7 mouse cellular contexts compared by ENCODE assay signal in the genomic region with DNA sequence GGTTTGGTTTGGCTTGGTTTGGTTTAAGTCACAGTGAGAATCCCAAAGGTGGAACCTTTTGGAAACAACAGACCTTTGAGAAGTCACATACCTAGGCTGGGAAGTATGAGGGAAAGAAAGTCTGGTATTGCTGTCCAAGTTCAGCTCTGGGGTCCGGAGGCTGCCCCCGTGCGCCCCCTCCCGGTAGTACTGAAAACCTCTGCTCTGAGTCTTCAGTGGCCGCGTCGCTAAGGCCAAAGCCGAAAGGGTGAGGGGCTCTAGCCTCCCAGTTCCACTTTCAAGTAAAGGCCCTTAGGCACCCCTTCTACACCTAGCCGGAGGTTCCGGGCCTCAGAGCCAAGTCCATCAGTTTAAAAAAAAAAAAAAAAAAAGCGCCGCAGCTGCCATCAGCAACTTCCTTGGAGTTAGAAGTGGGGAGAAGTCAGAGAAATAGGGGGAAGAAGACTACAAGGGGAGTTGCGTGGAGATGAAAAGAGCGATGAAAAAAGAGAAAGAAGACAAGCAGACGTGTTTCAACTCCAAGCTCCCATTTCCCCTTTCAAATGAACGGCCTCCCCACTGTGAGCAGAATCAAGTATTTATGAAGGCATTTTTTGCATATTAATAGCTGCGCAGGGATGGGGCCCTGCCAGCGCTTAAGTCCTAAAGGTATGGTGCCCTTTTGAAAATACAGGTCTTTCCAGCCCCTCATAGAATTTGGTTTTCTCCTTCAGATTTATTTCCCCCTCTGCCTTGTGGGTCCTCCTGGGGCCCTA.
DNase-seq lines count a peak whose midpoint lies in the region; ATAC-seq and TF ChIP-seq lines count a peak whose summit lies in the region.

No protein-coding gene starts in this region.

- H3K9me3 ChIP-seq in intestine, embryonic 16.5 days (ENCODE audit: control insufficient read depth, low read length) = no peaks in the 10 kb centered on the region
- no peaks in the 10 kb centered on the region for H3K9me3 ChIP-seq in limb, embryonic 15.5 days
- no peaks in the 10 kb centered on the region for H3K9me3 ChIP-seq in midbrain, embryonic 15.5 days

- H3K27me3 ChIP-seq in intestine, embryonic 16.5 days (replicated peaks; ENCODE audit: control insufficient read depth, insufficient read depth, low read length) = no peaks in the 10 kb centered on the region
- no peaks in the 10 kb centered on the region for H3K27me3 ChIP-seq in limb, embryonic 15.5 days
- H3K27me3 ChIP-seq in midbrain, embryonic 15.5 days (replicated peaks) = 0 out of 2 replicates have a peak, but pooled peaks cover 3% of the 10 kb centered on the region

- no peaks in the 10 kb centered on the region for H3K4me1 ChIP-seq in cortical plate, adult 2 months (ENCODE audit: control insufficient read depth, insufficient read depth, low read length)
- peaks cover 12% of the 10 kb centered on the region for H3K4me1 ChIP-seq in intestine, embryonic 16.5 days (ENCODE audit: control insufficient read depth, insufficient read depth, low read length)
- peaks cover 14% of the 10 kb centered on the region; the same call in 1 of the 2 replicates for H3K4me1 ChIP-seq in limb, embryonic 15.5 days
- peaks cover 13% of the 10 kb centered on the region; the same call in 1 of the 2 replicates for H3K4me1 ChIP-seq in midbrain, embryonic 15.5 days

- WGBS in intestine, embryonic 16.5 days = 21% methylated on average over 18 of the region's 18 CpGs
- 10% methylated on average over 18 of the region's 18 CpGs for whole genome bisulfite sequencing in limb, embryonic 15.5 days
- WGBS in midbrain, embryonic 15.5 days = 7% methylated on average over 18 of the region's 18 CpGs

- peak overlapping the region; percentile 31 for H3K9ac ChIP-seq in intestine, embryonic 16.5 days (ENCODE audit: low read depth, low read length)
- no peak overlapping the region for H3K9ac ChIP-seq in limb, embryonic 15.5 days
- no peak overlapping the region for H3K9ac ChIP-seq in midbrain, embryonic 15.5 days

- no peaks in the 10 kb centered on the region for H3K36me3 ChIP-seq in intestine, embryonic 16.5 days (ENCODE audit: control insufficient read depth, insufficient read depth, low read length)
- H3K36me3 ChIP-seq in limb, embryonic 15.5 days = no peaks in the 10 kb centered on the region
- no peaks in the 10 kb centered on the region for H3K36me3 ChIP-seq in midbrain, embryonic 15.5 days (replicated peaks)

- TF ChIP-seq CTCF in cortical plate, adult 2 months (IDR thresholded peaks at IDR 0.05; ENCODE audit: extremely low read depth, insufficient read depth, low read length) = peak; percentile 47

- no peak overlapping the region for H3K27ac ChIP-seq in cortical plate, adult 2 months (ENCODE audit: insufficient read depth, low read length)
- no peak overlapping the region for H3K27ac ChIP-seq in intestine, embryonic 16.5 days (ENCODE audit: low read length)
- H3K27ac ChIP-seq in limb, embryonic 15.5 days = no peak overlapping the region
- H3K27ac ChIP-seq in midbrain, embryonic 15.5 days = no peak overlapping the region

- TF ChIP-seq POLR2A in cortical plate, adult 2 months (IDR thresholded peaks at IDR 0.05; ENCODE audit: extremely low read depth, insufficient read depth, low read length) = no peak

- DNase-seq in adrenal gland, adult 18-20 months (ENCODE audit: low spot score in 2 of 2) = peak; percentile 72 to 80
- peak; percentile 37 for DNase-seq in gastrocnemius, postnatal 25 days
- DNase-seq in spleen, postnatal 14 days (ENCODE audit: low spot score in 2 of 2) = peak; percentile 30 to 47

- no peak overlapping the region for H3K4me3 ChIP-seq in cortical plate, adult 2 months (ENCODE audit: insufficient read depth, low read length)
- H3K4me3 ChIP-seq in intestine, embryonic 16.5 days (ENCODE audit: low read length) = no peak overlapping the region
- peak overlapping the region; percentile 26 for H3K4me3 ChIP-seq in limb, embryonic 15.5 days
- H3K4me3 ChIP-seq in midbrain, embryonic 15.5 days = no peak overlapping the region

- ATAC-seq in intestine, embryonic 16.5 days = no peak
- ATAC-seq in limb, embryonic 15.5 days (ENCODE audit: insufficient number of reproducible peaks, low FRiP score, low TSS enrichment, low read depth) = no peak
- peak; percentile 64 for ATAC-seq in midbrain, embryonic 15.5 days (replicated peaks)

- peak overlapping the region; percentile 39 for H3K4me2 ChIP-seq in intestine, embryonic 16.5 days (ENCODE audit: low read depth, low read length)
- H3K4me2 ChIP-seq in limb, embryonic 15.5 days = peak overlapping the region; percentile 44
- peak overlapping the region; percentile 35 for H3K4me2 ChIP-seq in midbrain, embryonic 15.5 days
